Mouse (Mus musculus) bone marrow, adult 2 months (tissue): ENCODE results near the gene Rccd1.

Source experiments
- CTCF ChIP-seq: fragments of 200-500 bp; IDR thresholded peaks from 2 replicates; pipeline ENCODE4 v1.5.1; 2011; ENCODE audit warnings: low read length, control low read depth; ENCODE audit not compliant: control insufficient read depth, insufficient read depth
- POLR2A ChIP-seq: fragments of 200-500 bp; IDR thresholded peaks from 2 replicates; pipeline ENCODE4 v1.6.1; 2011; ENCODE audit warnings: low read depth, mild to moderate bottlenecking, control low read depth, low read length, borderline replicate concordance; ENCODE audit not compliant: control insufficient read depth

- TF ChIP-seq POLR2A (no peak), CTCF (no peak)
These were observed 32.1 kb upstream of the Rccd1 start for GRCm38 (mm10) chr7:80356351-80356750.
